Mouse (Mus musculus): ENCODE data around the gene Sec22a. TPM values are rescaled to one million over a fixed set of nuclear protein-coding genes. Genes with fewer than 3 reads are reported as not detected.

Gene Sec22a
- 23.9 TPM for polyA plus RNA-seq (2017; shearing (Covaris generic))

GRCm38 (mm10) chr16:35363150-35364062 is at the start of gene Sec22a:
TSS of gene Sec22a (minus strand) at chr16:35363918.

Other genes starting within 250 kb of the Sec22a start
- 0.12 TPM for gene Adcy5, start 209.0 kb downstream of the Sec22a start, polyA plus RNA-seq (2017; shearing (Covaris generic))
- not detected for gene Pdia5, start 127.0 kb upstream of the Sec22a start, polyA plus RNA-seq (2017; shearing (Covaris generic))
- gene Sema5b, start 177.2 kb upstream of the Sec22a start, polyA plus RNA-seq (2017; shearing (Covaris generic)), result 0.51 TPM